In the genomic region with DNA sequence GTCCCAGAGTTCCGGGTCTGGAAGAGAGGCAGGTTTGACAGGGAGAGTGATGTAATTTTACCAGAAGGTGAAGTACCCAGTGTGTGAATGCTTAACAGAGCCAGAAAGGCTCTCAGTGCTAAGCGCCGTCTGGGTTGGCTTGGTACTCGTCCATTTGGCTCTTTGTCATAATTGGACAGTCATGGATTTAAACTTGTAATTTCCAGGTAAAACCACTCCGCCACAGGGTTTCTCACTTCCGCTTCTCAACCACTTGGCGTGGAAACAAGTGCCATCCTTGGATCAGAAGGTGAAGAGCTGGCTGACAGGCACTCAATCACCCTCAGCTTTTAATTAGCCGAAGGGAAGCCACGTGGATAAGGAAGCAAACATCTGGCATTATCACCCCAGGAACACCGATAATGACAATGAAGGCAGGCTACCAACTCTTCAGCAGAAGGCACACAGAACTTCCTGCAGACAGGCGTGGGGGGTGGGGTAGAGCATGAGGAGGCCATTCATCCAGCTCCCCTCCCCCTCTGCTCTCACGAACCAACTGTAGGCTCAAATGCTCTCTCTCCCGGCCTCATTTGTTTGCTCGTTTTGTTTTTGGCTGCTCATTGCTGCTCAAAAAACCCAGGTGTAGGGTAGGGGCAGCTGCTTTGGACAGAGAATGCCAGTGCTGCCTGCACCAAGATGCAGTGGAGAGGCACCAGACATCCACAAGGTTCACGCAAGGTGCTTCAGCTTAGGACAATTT, we compare ENCODE assay signal across 9 mouse cellular contexts.
DNase-seq lines count a peak whose midpoint lies in the region; ATAC-seq lines count a peak whose summit lies in the region.
"Had no signal": no experiment of that assay in that cellular context is flagged by ENCODE, and none has a peak within 500 bp of the region (broad histone marks: within the 10 kb centered on the region; RNA-seq: fewer than 3 reads in every experiment).

No protein-coding gene starts in this region.

- peak overlapping the region; percentile 43 for H3K4me3 ChIP-seq in heart, embryonic 10.5 days
- peak overlapping the region; percentile 48 for H3K4me3 ChIP-seq in forebrain, embryonic 10.5 days
- peak overlapping the region; percentile 20 for H3K4me3 ChIP-seq in midbrain, embryonic 12.5 days

- peak; percentile 68 for ATAC-seq in activated CD4-positive, CD25-positive, alpha-beta regulatory T cell, adult 4 months
- ATAC-seq in midbrain, embryonic 12.5 days (ENCODE audit: low FRiP score, low read depth), result peak; percentile 67

- H3K4me1 ChIP-seq in heart, embryonic 10.5 days, result peaks cover 42% of the 10 kb centered on the region
- H3K4me1 ChIP-seq in forebrain, embryonic 10.5 days, result peaks cover 74% of the 10 kb centered on the region
- H3K4me1 ChIP-seq in midbrain, embryonic 12.5 days, result peaks cover 59% of the 10 kb centered on the region

- H3K9ac ChIP-seq in midbrain, embryonic 12.5 days (replicated peaks), result no peak overlapping the region; the same call in 1 of the 2 replicates

- peak overlapping the region; percentile 46 for H3K4me2 ChIP-seq in midbrain, embryonic 12.5 days (replicated peaks)

- peaks cover 6% of the 10 kb centered on the region; the same call in 1 of the 2 replicates for H3K27me3 ChIP-seq in heart, embryonic 10.5 days (ENCODE audit: insufficient read depth, poor library complexity, severe bottlenecking)
- no peaks in the 10 kb centered on the region for H3K27me3 ChIP-seq in forebrain, embryonic 10.5 days (ENCODE audit: poor library complexity, severe bottlenecking)
- peaks cover 11% of the 10 kb centered on the region; the same call in 1 of the 2 replicates for H3K27me3 ChIP-seq in midbrain, embryonic 12.5 days

- H3K9me3 ChIP-seq in heart, embryonic 10.5 days, result no peaks in the 10 kb centered on the region
- H3K9me3 ChIP-seq in forebrain, embryonic 10.5 days, result no peaks in the 10 kb centered on the region
- H3K9me3 ChIP-seq in midbrain, embryonic 12.5 days, result no peaks in the 10 kb centered on the region

- H3K27ac ChIP-seq in heart, embryonic 10.5 days, result peak overlapping the region; percentile 57
- H3K27ac ChIP-seq in forebrain, embryonic 10.5 days, result peak overlapping the region; percentile 90
- peak overlapping the region; percentile 70 for H3K27ac ChIP-seq in midbrain, embryonic 12.5 days (replicated peaks)
- H3K27ac ChIP-seq: macrophage had no signal

- DNase-seq in heart, embryonic 10.5 days (ENCODE audit: low spot score), result no peak
- no peak for DNase-seq in heart, adult 11 months
- DNase-seq in forebrain, embryonic 10.5 days (ENCODE audit: extremely low spot score, low spot score), result peak; percentile 68
- DNase-seq in kidney, postnatal 4 days, result peak; percentile 49 to 61
- DNase-seq in gastrocnemius, adult 8-10 months (ENCODE audit: low spot score in 2 of 2), result no peak
- no peak for DNase-seq in B cell, adult 2 months

- no peaks in the 10 kb centered on the region for H3K36me3 ChIP-seq in heart, embryonic 10.5 days
- H3K36me3 ChIP-seq in forebrain, embryonic 10.5 days (replicated peaks), result no peaks in the 10 kb centered on the region
- no peaks in the 10 kb centered on the region for H3K36me3 ChIP-seq in midbrain, embryonic 12.5 days

- 13% methylated on average over 15 of the region's 15 CpGs for WGBS in heart, embryonic 10.5 days
- WGBS in forebrain, embryonic 10.5 days, result 22% methylated on average over 15 of the region's 15 CpGs
- 18% methylated on average over 15 of the region's 15 CpGs for WGBS in midbrain, embryonic 12.5 days

Comparison
In these comparisons a context has a peak if more than half of its experiments do, and no peak if none do; other contexts are left out.
1. DNase-seq: peak in forebrain, embryonic 10.5 days (single experiment) and kidney, postnatal 4 days (2 of 2); none in heart, embryonic 10.5 days (single experiment), heart, adult 11 months (single experiment), gastrocnemius, adult 8-10 months (0 of 2) and B cell, adult 2 months (0 of 2).
2. Peak in every context shown above with its lines, with median percentiles within 50 percentile points of each other: H3K27ac ChIP-seq and H3K4me3 ChIP-seq.